Mouse (Mus musculus) thymus, postnatal 14 days (tissue): ENCODE measurements around the gene Rnf224.

Experiments used
- DNase-seq: peaks from one replicate; pipeline ENCODE4 v3.0.0; 2021

Rnf224 gene

DNA sequence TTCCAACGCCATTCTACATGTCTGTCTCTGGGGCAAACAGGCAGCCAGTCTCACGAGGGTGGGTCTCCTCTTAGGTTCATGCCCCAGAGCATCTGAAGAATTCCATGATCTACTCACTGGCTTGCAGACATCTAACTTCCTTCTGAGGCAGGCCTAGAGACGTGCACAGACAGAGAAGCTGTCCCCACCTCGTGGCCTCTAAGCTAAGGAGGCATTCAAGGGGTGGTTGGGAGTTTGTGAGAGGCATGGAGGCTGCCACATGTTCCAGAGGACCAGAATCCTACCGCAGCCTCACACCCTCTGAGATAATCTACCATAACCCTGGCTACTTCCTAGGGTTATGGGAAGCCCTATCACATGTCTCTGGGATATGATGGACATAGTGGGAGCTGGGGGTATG, 42.6 kb downstream of the Rnf224 start:
- no peak for DNase-seq

DNA sequence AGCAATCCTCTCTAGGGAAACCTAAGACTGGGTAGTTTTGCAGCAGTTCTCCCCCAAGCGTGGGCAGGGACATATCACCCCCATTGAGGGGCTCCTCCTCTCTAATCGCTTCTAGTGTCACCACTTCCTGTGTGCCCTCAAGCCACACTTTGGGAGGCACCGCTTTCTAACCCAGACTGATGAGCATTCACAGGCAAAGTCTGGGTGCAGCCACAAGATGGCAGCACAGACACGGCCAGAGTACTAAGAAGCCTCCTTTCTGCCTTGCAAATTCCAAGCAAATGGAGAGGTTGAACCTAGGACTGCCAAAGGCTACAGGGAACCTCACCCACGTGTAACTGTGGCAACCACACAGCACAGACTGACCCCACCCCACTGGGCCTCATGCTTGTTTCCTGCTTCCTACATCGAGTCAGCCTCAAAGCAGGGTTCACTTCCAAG, 43.2 kb downstream of the Rnf224 start:
- DNase-seq, result peak; percentile 86

DNA sequence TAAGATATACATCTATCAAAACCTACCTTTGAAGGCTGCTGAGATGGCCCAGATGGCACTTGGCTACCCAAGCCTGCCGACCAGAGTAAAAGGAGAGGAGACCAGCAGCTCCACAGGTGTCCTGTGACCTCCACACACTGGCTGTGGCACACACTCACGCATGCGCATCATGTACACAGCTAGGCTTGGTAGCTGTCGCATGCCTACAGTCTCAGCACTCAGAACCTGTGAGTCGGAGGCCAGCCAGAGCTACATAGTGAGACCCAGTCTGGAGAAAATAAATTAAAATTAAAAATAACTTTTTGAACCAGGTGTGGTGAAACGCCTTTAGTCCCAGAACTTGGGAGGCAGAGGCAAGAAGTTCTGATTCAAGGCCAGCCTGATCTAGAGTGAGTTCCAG, 48.7 kb downstream of the Rnf224 start:
- no peak for DNase-seq

- no peak for DNase-seq
Measured at GRCm38 (mm10) chr2:25186575-25186930, 50.0 kb downstream of the Rnf224 start.

DNA sequence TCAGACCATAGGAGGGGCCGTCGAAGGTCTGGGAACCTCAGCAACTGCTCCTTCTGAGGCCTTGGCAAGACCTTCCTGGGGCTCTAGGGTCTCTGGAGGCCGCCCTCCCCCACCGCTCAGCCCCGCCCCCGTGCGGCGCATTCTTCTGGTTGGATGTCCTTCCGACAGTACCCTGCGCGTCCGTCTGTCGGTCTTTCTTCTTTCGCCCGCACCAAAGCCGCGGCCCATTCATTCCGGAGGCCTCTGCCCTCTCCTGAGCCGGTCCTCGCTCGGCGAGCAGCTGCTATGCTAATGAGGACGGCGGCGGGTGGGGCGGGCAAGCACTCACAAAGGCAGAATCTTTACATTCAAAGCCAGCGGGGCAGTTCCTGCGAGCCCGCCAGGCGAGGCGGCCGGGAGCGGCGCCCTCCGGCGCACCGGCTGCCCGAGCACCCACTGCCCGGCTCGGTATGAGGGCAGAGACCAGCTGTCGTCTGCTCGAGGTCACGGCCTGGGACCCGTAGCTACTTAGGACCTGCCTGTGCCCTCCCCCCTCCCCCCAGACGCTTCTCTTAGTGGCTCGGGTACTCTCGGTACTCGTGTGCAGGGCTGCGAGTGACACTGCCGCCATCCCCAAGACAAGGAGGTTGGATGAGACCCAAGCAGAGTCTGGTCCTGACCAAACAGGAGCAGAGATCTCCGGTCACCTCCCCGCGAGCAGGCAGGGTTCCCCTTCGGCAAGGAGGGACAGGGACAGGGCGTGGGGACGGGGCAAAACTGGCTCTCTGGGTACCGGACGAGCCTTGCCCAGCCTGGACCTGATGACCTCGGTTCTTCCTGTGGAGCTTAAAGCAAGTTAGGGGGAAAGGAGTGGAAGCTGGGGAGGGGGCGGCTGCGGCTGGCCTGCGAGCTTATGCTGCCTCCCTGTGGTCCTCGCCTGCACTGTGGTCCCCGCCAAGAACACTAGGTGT, 50.7 kb downstream of the Rnf224 start:
- peak; percentile 72 for DNase-seq

DNA sequence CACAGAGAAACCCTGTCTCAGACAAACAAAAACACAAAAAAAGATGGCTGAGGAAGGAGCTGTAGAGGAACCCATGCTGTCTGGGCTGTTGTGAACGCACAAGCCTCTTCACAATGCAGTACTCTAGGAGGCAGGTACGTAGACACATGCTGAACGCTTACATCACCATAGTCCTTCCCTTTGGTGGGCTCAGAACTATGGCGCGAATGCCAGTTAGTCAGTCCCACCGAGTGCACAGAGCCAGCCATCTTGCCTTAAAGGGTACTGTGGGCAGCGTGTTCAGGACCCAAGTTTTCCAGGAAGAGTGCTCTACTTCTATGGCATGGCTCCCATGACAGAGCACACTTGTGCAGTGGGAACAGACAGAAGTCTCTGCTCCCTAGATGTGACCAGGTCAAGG, 52.1 kb downstream of the Rnf224 start:
- DNase-seq, result no peak
